Mouse (Mus musculus) mature B cell (primary cell): Measurements from ENCODE around the gene Mcl1.

ENCODE experiments used
- in situ Hi-C: fragments of 300-500 bp; cut with MboI; formaldehyde crosslinking; loops from 2 replicates; pipeline ENCODE4 v1.14.3; 2019

The Mcl1 gene

DNA sequence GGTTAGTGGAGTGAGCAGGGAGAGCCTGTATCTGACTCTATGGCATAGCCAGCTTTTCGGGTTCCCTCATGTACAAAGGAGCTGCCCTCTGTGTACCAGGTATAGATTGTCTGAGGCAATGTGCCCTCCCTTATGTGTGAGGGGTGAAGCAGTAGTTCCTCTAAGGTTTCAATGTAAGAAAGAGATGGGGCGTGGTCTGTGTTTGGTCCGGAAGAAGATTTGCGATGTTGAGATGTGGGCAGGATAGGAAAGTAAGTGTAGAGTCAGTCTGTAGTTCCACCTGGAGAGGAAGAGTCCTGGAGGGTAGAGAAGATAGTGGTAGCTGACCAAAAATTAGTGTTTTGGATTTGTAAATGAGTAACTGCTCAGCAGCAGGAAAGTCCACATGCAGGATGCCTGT is 50.5 kb downstream of the Mcl1 start:
- in situ Hi-C loops, result no loop called here

DNA sequence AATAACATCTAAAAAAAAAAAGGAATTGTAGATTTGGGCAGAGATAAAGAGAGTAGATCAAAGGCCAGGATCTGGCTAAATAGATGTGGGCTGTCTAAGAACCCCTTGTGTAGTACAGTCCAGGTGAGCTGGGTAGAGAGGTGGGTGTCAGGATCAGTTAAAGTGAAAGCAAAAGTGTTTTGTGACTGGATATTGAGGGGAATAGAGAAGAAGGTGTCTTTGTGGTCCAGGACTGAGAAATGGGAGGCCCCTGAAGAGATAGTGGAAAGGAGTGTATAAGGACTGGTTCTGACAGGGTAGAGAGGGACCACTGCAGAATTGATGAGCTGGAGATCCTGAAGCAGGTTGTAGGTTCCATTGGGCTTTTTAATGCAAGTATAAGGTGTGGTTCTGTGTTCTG is 51.4 kb downstream of the Mcl1 start:
- in situ Hi-C loops, result no loop called here
